Mouse (Mus musculus) mouse trophoblast stem cell (cell line): ENCODE data around the gene Srsf2.
"Not testable (repeated sequence)": the region's sequence is repeated elsewhere in the genome, so short reads cannot be mapped to it uniquely, and the experiment has no call there.

ENCODE experiments used
- in situ Hi-C, 2 experiments: fragments of 300-500 bp; cut with MseI, MboI; formaldehyde crosslinking; loops; 2 replicates in 1 of 2; 3 replicates in 1 of 2; pipeline ENCODE4 v1.15.1; 2025

Srsf2 gene

GRCm38 (mm10) chr11:116827534-116828165, 25.2 kb downstream of the Srsf2 start, which contains the start of gene Mxra7:
TSS of gene Mxra7 (minus strand) at chr11:116828046.
- in situ Hi-C loops = no loop called here

- in situ Hi-C loops = no loop called here
Observed at GRCm38 (mm10) chr11:116826550-116827504, 26.1 kb downstream of the Srsf2 start.

- in situ Hi-C loops = no loop called here
Observed at GRCm38 (mm10) chr11:116825230-116825629, 27.7 kb downstream of the Srsf2 start.

- in situ Hi-C loops = not testable (repeated sequence)
Observed at GRCm38 (mm10) chr11:116823885-116824284, 29.0 kb downstream of the Srsf2 start.

- in situ Hi-C loops = no loop called here
Observed at GRCm38 (mm10) chr11:116823255-116823654, 29.6 kb downstream of the Srsf2 start.

GRCm38 (mm10) chr11:116822626-116823025, 30.3 kb downstream of the Srsf2 start:
- in situ Hi-C loops = no loop called here

- in situ Hi-C loops = no loop called here
Observed at GRCm38 (mm10) chr11:116822215-116822614, 30.7 kb downstream of the Srsf2 start.

- in situ Hi-C loops = no loop called here
Observed at GRCm38 (mm10) chr11:116821057-116821940, 31.6 kb downstream of the Srsf2 start.

GRCm38 (mm10) chr11:116819932-116820593, 32.8 kb downstream of the Srsf2 start:
- in situ Hi-C loops = no loop called here

- in situ Hi-C loops = no loop called here
Observed at GRCm38 (mm10) chr11:116818722-116819121, 34.2 kb downstream of the Srsf2 start.

- in situ Hi-C loops = no loop called here
Observed at GRCm38 (mm10) chr11:116817567-116817966, 35.3 kb downstream of the Srsf2 start.

GRCm38 (mm10) chr11:116816769-116817168, 36.1 kb downstream of the Srsf2 start:
- in situ Hi-C loops = no loop called here

GRCm38 (mm10) chr11:116814884-116815415, 37.9 kb downstream of the Srsf2 start:
- in situ Hi-C loops = no loop called here

- in situ Hi-C loops = no loop called here
Observed at GRCm38 (mm10) chr11:116814076-116814883, 38.6 kb downstream of the Srsf2 start.

- in situ Hi-C loops = no loop called here
Observed at GRCm38 (mm10) chr11:116813610-116814009, 39.3 kb downstream of the Srsf2 start.

GRCm38 (mm10) chr11:116812793-116813529, 39.9 kb downstream of the Srsf2 start:
- in situ Hi-C loops = no loop called here

GRCm38 (mm10) chr11:116810983-116811901, 41.7 kb downstream of the Srsf2 start:
- in situ Hi-C loops = no loop called here

- in situ Hi-C loops = no loop called here
Observed at GRCm38 (mm10) chr11:116810528-116810927, 42.4 kb downstream of the Srsf2 start.
